Mouse (Mus musculus) intestine, embryonic 16.5 days (tissue): ENCODE results near the gene Ctsd. TPM values are rescaled to one million over a fixed set of nuclear protein-coding genes. Genes with fewer than 3 reads are reported as not detected.

Experiments used
- ATAC-seq: fragments of 200-750 bp; cut with Nextera tagmentation; 2 replicates; pipeline ENCODE4 v1.8.0; 2017; ENCODE audit warnings: moderate TSS enrichment, moderate library complexity
- H3K27ac ChIP-seq: fragments of 300-500 bp; sonication (generic); 2 replicates; pipeline ENCODE4 v1.5.1; 2014; ENCODE audit warnings: mild to moderate bottlenecking, low read length
- H3K27me3 ChIP-seq: fragments of 300-500 bp; sonication (generic); replicated peaks from 2 replicates; pipeline ENCODE4 v1.6.1; 2014; ENCODE audit warnings: low read length, control low read depth, mixed read lengths; ENCODE audit not compliant: control insufficient read depth, insufficient read depth
- H3K36me3 ChIP-seq: fragments of 300-500 bp; sonication (generic); 2 replicates; pipeline ENCODE4 v1.6.1; 2014; ENCODE audit warnings: low read length, control low read depth; ENCODE audit not compliant: control insufficient read depth, insufficient read depth
- H3K4me1 ChIP-seq: fragments of 300-500 bp; sonication (generic); 2 replicates; pipeline ENCODE4 v1.6.1; 2014; ENCODE audit warnings: low read length, control low read depth, mixed read lengths; ENCODE audit not compliant: control insufficient read depth, insufficient read depth
- H3K4me2 ChIP-seq: fragments of 300-500 bp; sonication (generic); 2 replicates; pipeline ENCODE4 v1.6.1; 2014; ENCODE audit warnings: low read depth, low read length, control low read depth
- H3K4me3 ChIP-seq: fragments of 300-500 bp; sonication (generic); 2 replicates; pipeline ENCODE4 v1.5.1; 2014; ENCODE audit warnings: mild to moderate bottlenecking, low read length
- H3K9ac ChIP-seq: fragments of 300-500 bp; sonication (generic); 2 replicates; pipeline ENCODE4 v1.6.1; 2014; ENCODE audit warnings: low read depth, low read length
- H3K9me3 ChIP-seq: fragments of 300-500 bp; sonication (generic); 2 replicates; pipeline ENCODE4 v1.6.1; 2016; ENCODE audit warnings: low read length, control low read depth; ENCODE audit not compliant: control insufficient read depth
- WGBS: fragments of 180-500 bp; shearing (Covaris S2); extraction: QIAGEN DNeasy Blood & Tissue Kit; methylation state at CpG from one replicate; pipeline ENCODE4 v1.1.7; 2014; 5-methylcytosine and 5-hydroxymethylcytosine counted together
- polyA plus RNA-seq: library from polyadenylated mRNA; unstranded; fragments of >200 nt; fragmentation: Nextera tagmentation; extraction: Ambion mirVana; gene quantifications from 2 replicates; pipeline ENCODE4 v1.2.1, GENCODE M21; 2015

The Ctsd gene
- polyA plus RNA-seq, 1 experiment from 2014 or later = 395 TPM

DNA sequence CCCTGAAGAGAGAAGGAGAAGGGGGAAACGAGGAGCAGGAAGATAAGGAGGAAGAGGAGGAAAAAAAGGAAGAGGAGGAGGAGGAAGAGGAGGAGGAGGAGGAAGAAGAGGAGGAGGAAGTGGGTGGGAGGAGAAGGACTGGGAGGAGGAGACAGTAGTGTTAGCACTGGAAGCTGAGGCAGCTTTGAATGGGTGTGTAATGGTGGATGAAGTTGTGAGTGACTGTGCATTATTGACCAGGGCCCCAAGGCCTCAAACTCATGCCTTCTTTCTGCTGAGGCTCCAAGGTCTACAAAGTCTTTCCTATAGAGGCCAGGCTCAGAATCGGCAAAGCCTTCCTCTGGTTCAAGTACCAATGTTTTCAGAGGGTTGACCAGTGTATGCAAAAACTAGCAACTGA lies 34.0 kb upstream of the Ctsd start:
- H3K27ac ChIP-seq = no peak overlapping the region
- 67% methylated on average over 2 of the region's 2 CpGs for WGBS
- no peak for ATAC-seq

DNA sequence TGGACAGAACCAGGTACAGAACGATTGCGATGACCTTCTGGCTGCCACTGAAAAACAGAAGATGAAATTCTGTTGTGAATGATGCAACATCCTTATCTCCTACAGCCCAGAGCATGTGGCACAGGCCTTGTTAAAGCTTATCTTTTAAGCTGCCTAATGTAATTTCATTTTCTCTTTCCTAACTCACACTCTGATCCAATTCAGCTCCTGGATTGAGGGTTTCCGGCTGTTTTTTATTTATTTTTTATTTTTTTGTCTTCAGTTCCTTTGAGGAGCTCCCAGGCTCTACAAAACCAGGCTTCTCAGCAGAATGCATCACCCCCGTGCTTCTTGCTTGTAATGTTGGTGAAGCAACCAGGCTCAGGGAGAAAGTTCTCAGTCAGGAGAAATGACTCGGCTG lies 32.0 kb upstream of the Ctsd start:
- Histone ChIP-seq H3K4me1 (no peaks in the 10 kb centered on the region), H3K9me3 (no peaks in the 10 kb centered on the region), H3K4me2 (no peak overlapping the region), H3K27ac (no peak overlapping the region), H3K27me3 (no peaks in the 10 kb centered on the region), H3K4me3 (no peak overlapping the region), H3K9ac (no peak overlapping the region), H3K36me3 (no peaks in the 10 kb centered on the region)
- 69% methylated on average over 5 of the region's 5 CpGs for WGBS
- no peak for ATAC-seq

More for the DNA sequence above, 34.0 kb upstream of the Ctsd start:
- no peak overlapping the region for H3K4me2 ChIP-seq
- no peak overlapping the region for H3K4me3 ChIP-seq
- no peaks in the 10 kb centered on the region for H3K9me3 ChIP-seq
- no peaks in the 10 kb centered on the region for H3K27me3 ChIP-seq
- no peak overlapping the region for H3K9ac ChIP-seq
- no peaks in the 10 kb centered on the region for H3K36me3 ChIP-seq
- no peaks in the 10 kb centered on the region for H3K4me1 ChIP-seq

DNA sequence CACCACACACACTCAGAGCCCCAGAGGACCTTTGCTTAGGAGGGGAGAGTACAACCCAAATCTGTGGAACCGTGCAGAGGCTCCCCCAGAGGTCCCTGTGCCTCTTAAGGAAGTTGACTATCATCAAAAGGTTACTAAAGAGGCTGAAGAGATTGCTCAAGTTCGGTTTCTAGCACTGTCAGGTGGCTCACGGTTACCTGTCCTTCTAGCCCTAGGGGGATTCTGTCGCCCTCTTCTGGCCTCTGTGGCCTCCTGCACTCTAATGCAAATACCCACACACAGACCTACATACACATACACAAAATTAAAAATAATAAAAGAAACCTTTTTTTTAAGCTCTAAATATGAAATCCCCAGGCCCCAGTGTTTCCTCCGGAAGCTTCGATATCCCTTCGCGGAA lies 30.8 kb upstream of the Ctsd start:
- Histone ChIP-seq H3K27ac (no peak overlapping the region), H3K27me3 (no peaks in the 10 kb centered on the region), H3K36me3 (no peaks in the 10 kb centered on the region), H3K4me2 (no peak overlapping the region), H3K9ac (no peak overlapping the region), H3K9me3 (no peaks in the 10 kb centered on the region), H3K4me1 (no peaks in the 10 kb centered on the region), H3K4me3 (no peak overlapping the region)
- no peak for ATAC-seq
- 92% methylated on average over 8 of the region's 8 CpGs for WGBS

DNA sequence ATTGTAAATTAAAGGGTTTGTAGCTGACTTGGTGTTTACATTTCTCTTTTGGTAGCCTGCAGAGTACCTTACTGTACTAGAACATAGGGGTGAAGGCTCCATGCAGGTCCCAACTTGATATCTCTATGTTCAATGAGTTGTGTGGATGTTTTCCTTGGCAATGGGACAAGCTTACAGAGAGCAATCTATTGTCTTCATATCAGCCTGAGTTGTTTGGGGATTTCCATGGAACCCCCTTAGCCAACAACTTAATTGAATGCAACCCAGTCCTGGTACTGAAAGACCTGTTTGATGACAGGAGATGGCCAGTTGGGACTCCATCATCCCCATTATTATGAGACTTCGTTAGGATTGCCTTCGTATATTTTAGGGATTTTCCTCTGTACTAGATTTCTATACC lies 30.2 kb upstream of the Ctsd start:
- 95% methylated on average over 2 of the region's 2 CpGs for WGBS
- no peak overlapping the region for H3K4me2 ChIP-seq
- no peaks in the 10 kb centered on the region for H3K4me1 ChIP-seq
- H3K27ac ChIP-seq = no peak overlapping the region
- no peak overlapping the region for H3K9ac ChIP-seq
- no peak overlapping the region for H3K4me3 ChIP-seq
- no peaks in the 10 kb centered on the region for H3K9me3 ChIP-seq
- no peaks in the 10 kb centered on the region for H3K27me3 ChIP-seq
- H3K36me3 ChIP-seq = no peaks in the 10 kb centered on the region
- ATAC-seq = no peak

DNA sequence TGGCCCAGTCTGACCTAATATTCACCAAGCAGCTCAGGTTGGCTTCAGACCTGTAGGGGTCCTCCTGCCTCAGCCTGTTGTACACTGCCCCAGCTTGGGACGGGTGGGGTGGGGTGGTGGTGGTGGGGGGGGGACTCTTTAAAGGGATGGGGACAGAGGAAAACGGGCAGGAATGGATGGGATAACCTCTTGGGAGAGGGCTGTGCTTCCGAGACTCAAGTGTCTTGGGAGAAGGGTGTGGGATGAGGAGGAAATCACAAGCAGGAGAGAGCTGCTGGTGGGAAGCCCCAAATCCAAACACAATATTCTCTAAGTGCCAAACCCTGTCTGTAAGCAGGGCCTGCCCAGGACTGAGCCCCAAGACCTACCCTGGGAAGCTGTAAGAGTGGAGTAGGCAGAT lies 28.4 kb upstream of the Ctsd start:
- no peak overlapping the region for H3K4me2 ChIP-seq
- H3K4me3 ChIP-seq = no peak overlapping the region
- H3K36me3 ChIP-seq = no peaks in the 10 kb centered on the region
- H3K9me3 ChIP-seq = no peaks in the 10 kb centered on the region
- no peak for ATAC-seq
- H3K9ac ChIP-seq = no peak overlapping the region
- WGBS = 62% methylated on average over 3 of the region's 3 CpGs
- H3K27me3 ChIP-seq = no peaks in the 10 kb centered on the region
- H3K4me1 ChIP-seq = no peaks in the 10 kb centered on the region
- H3K27ac ChIP-seq = no peak overlapping the region

DNA sequence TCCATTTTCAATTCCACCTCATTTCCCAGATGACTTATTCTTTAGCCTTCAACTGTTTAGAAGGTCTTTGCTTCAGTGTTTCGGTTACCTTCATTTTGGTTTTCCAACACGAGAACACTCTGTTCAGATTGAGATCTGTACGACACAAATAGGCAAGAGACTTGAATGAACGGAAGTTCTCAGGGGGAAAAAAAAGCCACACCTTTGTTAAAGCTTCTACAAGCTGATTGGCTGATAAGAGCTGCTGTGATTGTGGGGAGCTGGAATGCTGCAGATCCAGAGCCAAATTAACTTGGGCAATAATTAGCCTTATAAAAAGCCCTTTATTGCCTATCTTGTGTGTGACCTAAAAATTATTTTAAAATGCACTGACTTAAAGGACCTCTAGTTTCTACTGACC lies 27.5 kb upstream of the Ctsd start:
- 42% methylated on average over 4 of the region's 4 CpGs for WGBS
- H3K9me3 ChIP-seq = no peaks in the 10 kb centered on the region
- no peak overlapping the region for H3K4me3 ChIP-seq
- no peak for ATAC-seq
- no peaks in the 10 kb centered on the region for H3K27me3 ChIP-seq
- no peaks in the 10 kb centered on the region for H3K4me1 ChIP-seq
- no peak overlapping the region for H3K9ac ChIP-seq
- H3K27ac ChIP-seq = no peak overlapping the region
- no peak overlapping the region for H3K4me2 ChIP-seq
- H3K36me3 ChIP-seq = no peaks in the 10 kb centered on the region

DNA sequence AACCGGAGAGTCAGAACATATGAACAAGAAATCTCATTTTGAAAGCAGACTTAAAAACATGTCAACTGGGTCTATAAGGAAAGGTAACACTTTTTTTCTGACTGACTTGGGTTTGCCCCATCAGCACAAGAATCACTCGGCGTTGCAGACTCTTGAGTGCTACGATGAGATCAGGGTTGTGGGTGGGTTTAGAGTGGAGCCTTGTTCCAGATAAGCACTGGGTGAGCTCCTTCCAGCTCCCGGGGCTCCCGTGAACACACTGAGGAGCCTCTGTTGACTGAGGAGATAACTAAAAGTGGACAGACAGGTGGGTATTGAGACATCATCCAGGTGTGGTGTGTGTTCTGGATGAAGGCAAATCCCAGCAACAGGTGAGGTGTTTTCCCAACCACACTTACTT lies 25.4 kb upstream of the Ctsd start:
- H3K27me3 ChIP-seq = no peaks in the 10 kb centered on the region
- H3K4me1 ChIP-seq = no peaks in the 10 kb centered on the region
- no peak for ATAC-seq
- H3K9ac ChIP-seq = no peak overlapping the region
- H3K36me3 ChIP-seq = no peaks in the 10 kb centered on the region
- H3K4me2 ChIP-seq = no peak overlapping the region
- no peak overlapping the region for H3K27ac ChIP-seq
- WGBS = 76% methylated on average over 6 of the region's 6 CpGs
- H3K9me3 ChIP-seq = no peaks in the 10 kb centered on the region
- H3K4me3 ChIP-seq = no peak overlapping the region

DNA sequence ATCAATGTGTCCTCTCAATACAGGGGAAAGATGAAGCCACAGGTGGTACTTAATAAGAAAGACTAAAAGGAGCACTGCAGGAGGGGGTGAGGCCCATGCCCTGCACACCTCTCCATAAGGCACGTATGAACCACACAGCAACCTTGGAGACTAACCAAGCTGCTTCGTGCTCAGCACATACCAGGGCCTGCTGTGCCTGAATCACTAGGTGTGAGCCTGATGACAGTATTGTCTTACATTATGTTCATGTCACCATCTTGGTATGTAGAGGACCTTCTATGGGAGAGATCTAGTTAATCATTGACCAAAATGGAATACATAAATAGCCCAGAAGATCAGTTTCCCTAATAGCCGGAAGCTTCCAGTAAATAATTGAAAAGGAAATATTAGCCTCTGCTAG lies 21.8 kb upstream of the Ctsd start:
- no peak overlapping the region for H3K27ac ChIP-seq
- ATAC-seq = no peak
- H3K27me3 ChIP-seq = no peaks in the 10 kb centered on the region
- no peak overlapping the region for H3K9ac ChIP-seq
- no peaks in the 10 kb centered on the region for H3K9me3 ChIP-seq
- H3K4me2 ChIP-seq = no peak overlapping the region
- 71% methylated on average over 3 of the region's 3 CpGs for WGBS
- H3K4me3 ChIP-seq = no peak overlapping the region
- no peaks in the 10 kb centered on the region for H3K4me1 ChIP-seq
- H3K36me3 ChIP-seq = no peaks in the 10 kb centered on the region

DNA sequence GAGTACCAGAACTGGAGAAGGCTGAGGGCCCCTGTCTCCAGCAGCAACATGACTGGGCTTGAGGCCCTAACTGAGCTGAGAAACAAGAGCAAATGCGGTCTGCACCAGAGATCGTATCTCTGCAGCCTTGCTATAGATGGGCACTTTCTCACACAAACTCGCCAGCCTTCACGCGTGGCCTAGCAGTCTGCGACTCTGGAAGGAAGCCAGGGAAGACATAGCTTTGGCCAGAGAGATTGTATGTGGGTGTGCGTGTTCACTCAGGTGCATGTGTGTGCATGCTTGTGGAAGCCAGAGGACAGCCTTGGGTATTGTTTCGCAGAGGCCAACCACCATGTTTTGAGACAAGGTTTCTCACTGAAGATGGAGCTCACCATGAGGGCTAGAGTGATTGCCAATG lies 20.8 kb upstream of the Ctsd start:
- Histone ChIP-seq H3K9ac (no peak overlapping the region), H3K9me3 (no peaks in the 10 kb centered on the region), H3K27ac (no peak overlapping the region), H3K36me3 (no peaks in the 10 kb centered on the region), H3K27me3 (no peaks in the 10 kb centered on the region), H3K4me1 (no peaks in the 10 kb centered on the region), H3K4me3 (no peak overlapping the region), H3K4me2 (no peak overlapping the region)
- 93% methylated on average over 8 of the region's 8 CpGs for WGBS
- ATAC-seq = no peak

DNA sequence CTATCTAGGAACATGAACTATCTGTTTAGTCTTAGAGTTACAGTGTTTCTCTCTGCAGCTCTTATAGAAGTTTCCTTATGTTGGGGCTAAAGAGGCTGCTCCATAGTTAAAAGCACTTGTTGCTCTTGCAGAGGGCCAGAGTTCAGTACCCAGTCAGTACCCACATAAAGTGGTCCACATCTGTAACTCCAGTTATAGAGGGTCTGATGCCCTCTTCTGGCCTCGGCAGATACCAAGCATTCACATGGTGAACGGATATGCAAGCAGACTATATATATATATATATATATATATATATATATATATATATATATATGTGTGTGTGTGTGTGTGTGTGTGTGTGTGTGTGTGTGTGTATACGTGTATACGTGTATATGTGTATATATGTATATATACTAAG lies 20.1 kb upstream of the Ctsd start:
- no peaks in the 10 kb centered on the region for H3K9me3 ChIP-seq
- H3K9ac ChIP-seq = no peak overlapping the region
- no peak overlapping the region for H3K27ac ChIP-seq
- no peak overlapping the region for H3K4me2 ChIP-seq
- no peaks in the 10 kb centered on the region for H3K4me1 ChIP-seq
- no peaks in the 10 kb centered on the region for H3K36me3 ChIP-seq
- no peak overlapping the region for H3K4me3 ChIP-seq
- WGBS = 59% methylated on average over 4 of the region's 4 CpGs
- ATAC-seq = no peak
- no peaks in the 10 kb centered on the region for H3K27me3 ChIP-seq
